Mouse (Mus musculus) lung, postnatal 0 days (tissue): ENCODE results near the gene Hdgfl2. TPM values are rescaled to one million over a fixed set of nuclear protein-coding genes. Genes with fewer than 3 reads are reported as not detected.

Experiments
- ATAC-seq: fragments of 200-750 bp; cut with Nextera tagmentation; 2 replicates; pipeline ENCODE4 v1.8.0; 2017; ENCODE audit warnings: moderate library complexity
- DNase-seq: peaks from one replicate; pipeline ENCODE4 v3.0.0-alpha.2; 2016; ENCODE audit warnings: low spot score
- H3K27ac ChIP-seq: fragments of 300-500 bp; sonication (generic); 2 replicates; pipeline ENCODE4 v1.5.1; 2014; ENCODE audit warnings: antibody characterized with exemption, mild to moderate bottlenecking, low read length, mixed read lengths
- H3K27me3 ChIP-seq: fragments of 300-500 bp; sonication (generic); replicated peaks from 2 replicates; pipeline ENCODE4 v1.6.1; 2014; ENCODE audit warnings: low read length, mixed read lengths; ENCODE audit not compliant: insufficient read depth
- H3K36me3 ChIP-seq: fragments of 300-500 bp; sonication (generic); 2 replicates; pipeline ENCODE4 v1.6.1; 2014; ENCODE audit warnings: low read length, mixed read lengths; ENCODE audit not compliant: insufficient read depth
- H3K4me1 ChIP-seq: fragments of 300-500 bp; sonication (generic); 2 replicates; pipeline ENCODE4 v1.6.1; 2014; ENCODE audit warnings: antibody characterized with exemption, low read depth, low read length, mixed read lengths; ENCODE audit not compliant: insufficient read depth
- H3K4me2 ChIP-seq: fragments of 300-500 bp; sonication (generic); replicated peaks from 2 replicates; pipeline ENCODE4 v1.6.1; 2014; ENCODE audit warnings: low read depth, mild to moderate bottlenecking, low read length, moderate library complexity, mixed read lengths
- H3K4me3 ChIP-seq: fragments of 300-500 bp; sonication (generic); 2 replicates; pipeline ENCODE4 v1.5.1; 2014; ENCODE audit warnings: low read depth, low read length
- H3K9ac ChIP-seq: fragments of 300-500 bp; sonication (generic); replicated peaks from 2 replicates; pipeline ENCODE4 v1.6.1; 2014; ENCODE audit warnings: low read depth, mild to moderate bottlenecking
- H3K9me3 ChIP-seq: fragments of 300-500 bp; sonication (generic); 2 replicates; pipeline ENCODE4 v1.6.1; 2016; ENCODE audit warnings: low read length, mixed read lengths
- CTCF ChIP-seq: IDR thresholded peaks from 2 replicates; pipeline ENCODE4 v1.5.1; 2016; ENCODE audit warnings: antibody characterized with exemption, mild to moderate bottlenecking
- EP300 ChIP-seq: IDR thresholded peaks from 2 replicates; pipeline ENCODE4 v1.6.1; 2016; ENCODE audit warnings: antibody characterized with exemption, mild to moderate bottlenecking, control low read depth
- WGBS: fragments of 180-500 bp; shearing (Covaris S2); extraction: QIAGEN DNeasy Blood & Tissue Kit; methylation state at CpG from one replicate; pipeline ENCODE4 v1.1.7; 2014; 5-methylcytosine and 5-hydroxymethylcytosine counted together
- polyA plus RNA-seq: library from polyadenylated mRNA; unstranded; fragments of >200 nt; fragmentation: Nextera tagmentation; extraction: Ambion mirVana; gene quantifications from 2 replicates; pipeline ENCODE4 v1.2.1, GENCODE M21; 2015

Hdgfl2 gene
- polyA plus RNA-seq, 1 experiment from 2014 or later, result 61.7 TPM

DNA sequence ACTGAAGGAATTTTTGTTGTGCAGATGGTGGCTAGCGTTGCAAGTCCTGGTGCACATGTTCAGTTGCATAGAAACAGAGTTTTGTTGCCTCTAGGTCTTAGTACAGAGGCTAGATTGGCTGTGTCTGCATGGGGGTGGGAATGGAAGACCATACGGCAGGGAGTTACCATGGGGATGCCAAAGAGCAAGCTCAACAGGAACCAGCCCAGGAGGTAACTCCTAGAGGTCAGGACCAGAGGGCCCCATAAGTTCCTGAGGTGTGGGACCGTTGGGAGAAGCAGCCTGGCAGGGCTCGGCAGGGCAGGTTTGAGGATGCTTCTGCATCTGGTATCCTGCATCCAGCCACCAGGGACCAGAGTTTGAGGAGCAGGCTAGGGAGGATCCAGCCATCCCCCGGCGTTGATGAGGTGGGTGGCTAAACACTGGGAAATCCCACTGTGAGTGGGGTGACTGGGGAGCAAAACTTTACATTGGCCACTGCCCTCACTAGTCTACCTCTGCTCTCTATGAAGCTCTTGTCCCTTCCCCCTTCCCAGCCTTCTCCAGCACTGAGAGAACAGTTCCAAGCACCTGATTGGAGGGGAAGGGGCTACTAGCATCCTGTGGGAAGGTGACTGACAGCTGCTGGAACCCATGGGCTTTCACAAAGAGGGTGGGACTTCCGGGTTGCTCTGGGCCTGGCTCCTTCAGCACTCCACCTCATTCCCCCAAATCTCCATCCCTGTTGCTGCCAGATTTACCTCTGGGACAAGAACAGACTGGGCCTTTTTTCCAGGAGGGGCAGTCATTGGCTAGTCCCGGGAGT, 1.5 kb downstream of the Hdgfl2 start:
- DNase-seq (peak; percentile 72), ATAC-seq (no peak)
- H3K4me2 ChIP-seq, result peak overlapping the region; percentile 90
- no peak for TF ChIP-seq EP300
- no peak for TF ChIP-seq CTCF
- H3K4me3 ChIP-seq, result no peak overlapping the region
- peaks cover 15% of the 10 kb centered on the region; the same call in 1 of the 2 replicates for H3K4me1 ChIP-seq
- no peak overlapping the region; the same call in 1 of the 2 replicates for H3K9ac ChIP-seq
- H3K27ac ChIP-seq, result no peak overlapping the region
- H3K36me3 ChIP-seq, result peaks cover 7% of the 10 kb centered on the region; the same call in 1 of the 2 replicates
- H3K27me3 ChIP-seq, result no peaks in the 10 kb centered on the region
- no peaks in the 10 kb centered on the region for H3K9me3 ChIP-seq
- WGBS, result 9% methylated on average over 8 of the region's 8 CpGs

GRCm38 (mm10) chr17:56092312-56092711, 12.9 kb downstream of the Hdgfl2 start:
- Histone ChIP-seq H3K4me3 (no peak overlapping the region), H3K4me1 (no peaks in the 10 kb centered on the region), H3K9me3 (no peaks in the 10 kb centered on the region), H3K27ac (no peak overlapping the region), H3K36me3 (peaks cover 17% of the 10 kb centered on the region; the same call in 1 of the 2 replicates), H3K9ac (no peak overlapping the region), H3K4me2 (no peak overlapping the region), H3K27me3 (no peaks in the 10 kb centered on the region)
- no peak for ATAC-seq
- no peak for TF ChIP-seq EP300
- no peak for TF ChIP-seq CTCF
- DNase-seq, result no peak
- 92% methylated on average over 1 of the region's 1 CpGs for WGBS

DNA sequence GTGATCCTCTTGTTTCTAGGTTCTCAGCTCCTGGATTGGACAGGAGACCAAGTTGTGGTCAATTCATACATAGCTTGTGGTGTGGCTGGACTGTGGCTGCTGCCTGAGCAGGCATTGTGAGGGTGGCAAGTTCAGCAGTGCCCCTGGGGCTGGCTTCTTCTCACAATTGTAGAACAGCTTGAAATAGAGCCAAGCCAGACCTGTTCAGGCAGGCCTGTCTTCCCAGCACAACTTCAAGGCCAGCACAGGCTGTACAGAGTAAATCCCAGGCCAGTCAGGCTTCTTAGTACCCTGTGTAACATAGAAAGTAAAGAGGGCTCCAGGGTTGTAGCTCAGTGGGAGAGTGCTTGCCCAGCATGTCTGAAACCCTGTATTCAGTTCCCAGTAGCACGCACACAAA, 13.4 kb downstream of the Hdgfl2 start:
- no peak for ATAC-seq
- no peak for TF ChIP-seq CTCF
- TF ChIP-seq EP300, result no peak
- Histone ChIP-seq H3K4me1 (no peaks in the 10 kb centered on the region), H3K27me3 (no peaks in the 10 kb centered on the region), H3K4me2 (no peak overlapping the region), H3K4me3 (no peak overlapping the region), H3K27ac (no peak overlapping the region), H3K36me3 (peaks cover 22% of the 10 kb centered on the region; the same call in 1 of the 2 replicates), H3K9me3 (no peaks in the 10 kb centered on the region), H3K9ac (no peak overlapping the region)
- no peak for DNase-seq
- WGBS, result 95% methylated on average over 1 of the region's 1 CpGs

GRCm38 (mm10) chr17:56096883-56097282, 17.4 kb downstream of the Hdgfl2 start:
- WGBS, result 92% methylated on average over 12 of the region's 12 CpGs
- no peak for ATAC-seq

GRCm38 (mm10) chr17:56098180-56098579, 18.7 kb downstream of the Hdgfl2 start:
- ATAC-seq (no peak), DNase-seq (no peak)
- H3K4me3 ChIP-seq, result no peak overlapping the region
- no peaks in the 10 kb centered on the region for H3K4me1 ChIP-seq
- TF ChIP-seq CTCF (no peak), EP300 (no peak)
- 85% methylated on average over 8 of the region's 8 CpGs for WGBS
- H3K9me3 ChIP-seq, result no peaks in the 10 kb centered on the region
- H3K9ac ChIP-seq, result no peak overlapping the region
- H3K36me3 ChIP-seq, result peaks cover 53% of the 10 kb centered on the region
- no peak overlapping the region for H3K4me2 ChIP-seq
- no peaks in the 10 kb centered on the region for H3K27me3 ChIP-seq
- H3K27ac ChIP-seq, result no peak overlapping the region

More at GRCm38 (mm10) chr17:56096883-56097282, 17.4 kb downstream of the Hdgfl2 start:
- H3K36me3 ChIP-seq, result peaks cover 42% of the 10 kb centered on the region
- H3K27ac ChIP-seq, result no peak overlapping the region
- no peak overlapping the region for H3K4me3 ChIP-seq
- H3K27me3 ChIP-seq, result no peaks in the 10 kb centered on the region
- DNase-seq, result no peak
- TF ChIP-seq EP300 (no peak), CTCF (no peak)
- no peaks in the 10 kb centered on the region for H3K4me1 ChIP-seq
- no peaks in the 10 kb centered on the region for H3K9me3 ChIP-seq
- H3K9ac ChIP-seq, result no peak overlapping the region
- no peak overlapping the region for H3K4me2 ChIP-seq

DNA sequence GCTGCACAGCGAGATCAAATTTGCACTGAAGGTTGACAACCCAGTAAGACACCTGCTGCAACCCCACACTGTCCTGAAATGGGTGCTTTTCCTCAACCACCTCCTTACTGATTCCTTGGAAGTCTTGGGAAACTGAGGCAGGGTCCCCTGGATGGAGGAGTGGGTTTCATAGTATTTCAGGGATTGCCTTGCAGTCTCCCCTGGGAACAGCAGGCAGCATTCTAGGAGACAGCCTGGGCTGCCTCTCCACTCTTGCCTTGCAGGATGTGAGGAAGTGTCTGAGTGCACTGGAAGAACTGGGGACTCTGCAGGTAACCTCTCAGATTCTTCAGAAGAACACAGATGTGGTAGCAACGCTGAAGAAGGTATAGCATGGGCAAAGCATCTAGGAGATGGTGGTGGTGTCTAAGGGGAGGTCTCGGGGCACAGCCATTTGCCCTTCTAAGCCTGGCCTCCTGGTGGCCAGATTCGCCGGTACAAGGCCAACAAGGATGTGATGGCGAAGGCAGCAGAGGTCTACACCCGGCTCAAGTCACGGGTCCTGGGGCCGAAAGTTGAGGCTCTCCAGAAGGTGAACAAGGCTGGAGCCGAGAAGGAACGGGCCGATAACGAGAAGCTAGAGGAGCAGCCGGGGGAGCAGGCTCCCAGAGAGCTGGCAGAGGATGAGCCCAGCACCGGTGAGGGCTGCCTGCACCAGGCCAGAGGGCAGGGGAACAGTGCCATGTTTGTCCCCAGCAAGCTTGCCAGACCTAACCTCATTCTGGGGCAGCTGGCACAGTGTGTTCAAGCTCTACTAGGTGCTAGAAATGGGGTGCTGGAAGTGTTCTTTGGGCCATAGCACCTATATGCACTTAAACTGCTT, 19.5 kb downstream of the Hdgfl2 start:
- WGBS, result 85% methylated on average over 15 of the region's 15 CpGs
- Histone ChIP-seq H3K36me3 (peaks cover 53% of the 10 kb centered on the region), H3K4me3 (no peak overlapping the region), H3K27me3 (no peaks in the 10 kb centered on the region), H3K27ac (no peak overlapping the region), H3K4me2 (no peak overlapping the region), H3K9ac (no peak overlapping the region), H3K4me1 (no peaks in the 10 kb centered on the region), H3K9me3 (no peaks in the 10 kb centered on the region)
- no peak for ATAC-seq
- DNase-seq, result no peak
- peak; percentile 33; the same call in 1 of the 2 replicates for TF ChIP-seq CTCF
- TF ChIP-seq EP300, result no peak
